Mouse (Mus musculus) testis, adult 2 months (tissue): ENCODE measurements around the gene Retnlb.

ENCODE experiments used
- CTCF ChIP-seq: fragments of 200-500 bp; IDR thresholded peaks from 2 replicates; pipeline ENCODE4 v1.5.1; 2012; ENCODE audit warnings: low read depth, mild to moderate bottlenecking, inconsistent platforms, low read length, moderate library complexity; ENCODE audit not compliant: control insufficient read depth, insufficient read depth, insufficient replicate concordance
- POLR2A ChIP-seq: fragments of 200-500 bp; IDR thresholded peaks from 2 replicates; pipeline ENCODE4 v1.6.1; 2012; ENCODE audit warnings: low read depth, mild to moderate bottlenecking, inconsistent platforms, low read length, moderate library complexity; ENCODE audit not compliant: control insufficient read depth

- no peak for TF ChIP-seq CTCF
- TF ChIP-seq POLR2A = no peak
These were observed 11.0 kb downstream of the Retnlb start for GRCm38 (mm10) chr16:48827625-48828024.
